Mouse (Mus musculus) liver, embryonic 18 days (tissue): ENCODE measurements around the gene Ttll6. TPM values are rescaled to one million over a fixed set of nuclear protein-coding genes. Genes with fewer than 3 reads are reported as not detected.

Source experiments
- polyA plus RNA-seq: library from polyadenylated mRNA; depleted of rRNA; stranded (reverse); fragments of >200 nt; gene quantifications from 2 replicates; pipeline ENCODE4 v1.2.3, GENCODE M21; 2012; rRNA removed

Ttll6 gene
- 0.02 TPM in 1 of 2 replicates, not detected in the other for polyA plus RNA-seq

DNA sequence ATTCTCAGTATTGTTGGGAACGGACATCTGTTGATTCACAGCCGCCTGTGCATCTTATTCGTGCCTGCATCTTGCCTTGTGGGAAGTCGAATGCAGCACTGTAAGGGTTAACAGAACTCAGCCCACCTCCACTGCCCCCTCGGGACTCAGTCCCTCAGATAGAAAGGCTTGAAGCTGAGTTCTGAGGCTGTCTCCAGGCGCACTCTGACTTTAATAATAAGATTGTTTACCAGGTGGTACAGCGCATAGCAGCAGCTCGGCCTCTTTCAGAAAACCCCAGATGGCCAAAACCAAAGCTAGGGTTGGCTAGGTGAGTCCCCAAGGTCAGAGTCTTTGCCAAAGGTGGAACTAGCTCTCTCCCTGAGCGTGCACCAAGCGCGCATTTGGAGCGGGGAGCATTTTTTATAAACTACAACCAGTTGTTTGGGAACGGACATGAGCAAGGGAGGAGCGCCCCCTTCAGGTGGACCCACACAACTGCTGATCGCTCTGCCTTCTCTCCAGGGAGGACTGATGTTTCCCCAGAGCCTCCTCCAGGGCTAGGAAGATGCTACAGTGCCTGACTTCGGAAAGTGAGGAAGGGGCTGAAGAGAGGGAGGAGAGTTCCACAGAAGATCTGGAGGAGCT is at the start of gene Ttll6:
TSS of gene Ttll6 (plus strand) at position 548 of the 627 bp plus-strand sequence.

DNA sequence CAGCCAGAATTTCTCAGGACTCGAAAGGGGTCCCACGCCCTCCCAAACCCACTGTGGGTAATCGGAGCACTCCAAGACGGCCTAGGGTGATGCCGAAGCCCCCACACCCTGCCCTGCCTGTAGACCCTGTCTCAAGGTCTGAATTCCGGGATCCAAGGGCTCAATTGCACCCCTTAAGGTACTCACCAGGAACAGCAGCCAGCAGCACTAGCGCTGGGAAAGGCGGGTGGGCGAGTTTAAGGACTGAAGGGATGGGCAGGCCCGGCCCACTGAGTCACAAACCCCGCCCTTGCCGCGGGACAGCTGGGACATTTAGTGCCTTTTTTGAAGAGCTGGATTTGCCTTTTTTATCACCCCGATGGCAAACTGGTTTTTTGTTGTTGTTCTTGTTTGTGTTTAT is 21.8 kb upstream of the Ttll6 start, which contains the start of gene Calcoco2:
TSS of gene Calcoco2 (minus strand) at position 214 of the 400 bp plus-strand sequence.

DNA sequence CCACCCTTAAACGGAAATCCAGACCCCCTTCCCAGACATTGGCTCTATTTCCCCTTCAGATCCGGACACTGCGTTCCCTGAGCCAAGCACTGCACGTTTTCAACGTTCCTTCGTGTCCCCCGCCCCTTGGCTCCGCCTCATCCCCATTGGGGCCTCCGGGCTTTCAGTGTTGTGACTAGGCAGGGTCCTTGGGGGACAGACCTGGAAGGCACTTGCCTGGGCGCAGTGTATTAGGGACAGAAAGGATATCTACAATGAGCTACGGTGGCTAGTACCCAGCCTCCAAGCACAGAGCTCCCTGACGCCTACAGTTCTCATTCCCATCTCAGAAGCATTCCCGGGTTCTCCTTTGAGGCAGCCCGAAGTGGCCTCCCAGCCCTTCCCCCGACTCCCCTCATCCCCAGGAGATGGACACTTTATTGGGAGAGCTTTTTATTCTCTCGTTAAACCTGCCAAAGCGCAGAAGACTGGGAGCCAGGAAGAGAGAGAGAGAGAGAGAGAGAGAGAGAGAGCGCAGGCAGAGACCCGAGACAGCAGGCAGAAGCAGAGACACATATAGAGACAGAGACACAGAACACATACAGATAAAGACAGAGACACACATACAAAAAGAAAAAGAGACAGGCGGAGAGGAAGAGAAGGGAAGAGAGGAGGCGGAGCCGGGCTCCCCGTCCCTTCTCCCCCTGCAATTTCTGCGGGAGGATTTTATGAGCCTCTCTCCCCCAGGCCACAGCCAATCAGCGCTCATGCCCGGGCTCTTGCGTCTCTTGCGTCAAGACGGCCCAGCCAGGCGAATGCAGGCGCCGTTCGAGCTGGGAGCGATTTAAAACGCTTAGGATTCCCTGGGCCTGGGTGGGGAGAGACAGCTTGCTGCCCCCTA is 60.2 kb downstream of the Ttll6 start, which contains the start of gene Hoxb13:
TSS of gene Hoxb13 (plus strand) at position 796 of the 880 bp plus-strand sequence.

Other genes with a start within 250 kb of the Ttll6 start
- gene B4galnt2, start 218.9 kb upstream of the Ttll6 start, polyA plus RNA-seq, result 0.07 and 0.09 TPM in 2 replicates
- gene Igf2bp1, start 127.8 kb upstream of the Ttll6 start, polyA plus RNA-seq, result 1.3 and 1.6 TPM in 2 replicates
- gene Gip, start 109.2 kb upstream of the Ttll6 start, polyA plus RNA-seq, result 0.13 TPM in 1 of 2 replicates, not detected in the other
- gene Snf8, start 98.9 kb upstream of the Ttll6 start, polyA plus RNA-seq, result 19.2 and 21.1 TPM in 2 replicates
- gene Ube2z, start 68.4 kb upstream of the Ttll6 start, polyA plus RNA-seq, result 17.2 and 17.3 TPM in 2 replicates
- 340 and 367 TPM in 2 replicates for gene Atp5g1, start 58.1 kb upstream of the Ttll6 start, polyA plus RNA-seq
- not detected in 2 replicates for gene Calcoco2, start 21.8 kb upstream of the Ttll6 start, polyA plus RNA-seq
- not detected in 2 replicates for gene Hoxb13, start 60.5 kb downstream of the Ttll6 start, polyA plus RNA-seq
- gene Hoxb9, start 137.7 kb downstream of the Ttll6 start, polyA plus RNA-seq, result not detected in 2 replicates
- gene Hoxb8, start 148.1 kb downstream of the Ttll6 start, polyA plus RNA-seq, result 0.04 and 0.05 TPM in 2 replicates
- 0.07 and 0.16 TPM in 2 replicates for gene Hoxb7, start 152.8 kb downstream of the Ttll6 start, polyA plus RNA-seq
- 0.01 and 0.08 TPM in 2 replicates for gene Hoxb6, start 158.7 kb downstream of the Ttll6 start, polyA plus RNA-seq
- 0.23 and 0.30 TPM in 2 replicates for gene Hoxb5, start 169.6 kb downstream of the Ttll6 start, polyA plus RNA-seq
- gene Hoxb4, start 184.5 kb downstream of the Ttll6 start, polyA plus RNA-seq, result 0.75 and 0.82 TPM in 2 replicates
- 0.56 and 0.65 TPM in 2 replicates for gene Hoxb3, start 189.5 kb downstream of the Ttll6 start, polyA plus RNA-seq
- gene Hoxb2, start 216.7 kb downstream of the Ttll6 start, polyA plus RNA-seq, result 1.5 and 1.6 TPM in 2 replicates
- not detected in 2 replicates for gene Hoxb1, start 232.0 kb downstream of the Ttll6 start, polyA plus RNA-seq